Mouse (Mus musculus): ENCODE results near the gene Ispd.
"Not testable (repeated sequence)": the region's sequence is repeated elsewhere in the genome, so short reads cannot be mapped to it uniquely, and the experiment has no call there.

Ispd gene

DNA sequence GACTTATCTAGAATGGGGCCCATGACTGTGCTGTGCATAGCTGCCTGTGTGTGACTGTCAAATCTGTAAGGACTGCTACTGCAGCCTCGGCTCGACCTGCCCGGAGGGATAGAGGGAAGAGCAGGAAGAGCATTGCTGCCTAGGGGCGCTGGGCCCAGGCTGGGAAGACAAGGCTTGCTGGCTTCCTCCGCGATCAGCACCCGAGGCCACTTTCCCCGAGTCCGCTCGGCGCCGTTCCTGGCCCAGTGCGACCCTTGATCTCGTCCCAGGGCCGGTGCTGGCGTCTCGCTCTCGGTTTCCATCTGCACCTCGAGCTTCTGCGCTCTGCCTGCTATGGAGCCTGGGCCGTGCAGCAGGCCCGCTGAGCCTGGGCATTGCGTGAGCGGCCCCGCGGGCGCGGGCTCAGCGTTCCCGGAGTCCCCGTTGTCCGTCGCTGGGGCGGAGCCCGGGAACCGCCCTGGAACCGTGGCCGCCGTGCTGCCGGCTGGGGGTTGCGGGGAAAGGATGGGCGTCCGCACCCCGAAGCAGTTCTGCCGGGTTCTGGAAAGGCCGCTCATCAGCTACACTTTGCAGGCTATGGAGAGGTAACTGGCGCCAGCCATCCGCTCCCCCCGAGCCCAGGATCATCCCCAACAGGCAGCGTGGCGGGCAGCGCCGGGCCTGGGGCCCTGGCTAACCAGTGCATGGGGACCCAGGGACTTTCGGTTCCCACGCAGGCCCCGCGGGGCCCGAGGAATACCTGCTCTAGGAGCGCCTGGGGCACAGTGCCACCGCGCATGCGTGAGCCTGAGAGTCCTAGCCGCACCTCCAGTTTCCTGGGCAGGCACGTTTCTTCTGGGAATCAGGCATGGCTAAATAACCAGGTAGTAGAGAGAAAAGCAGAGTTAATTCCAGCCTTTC lies at the start of gene Ispd, which contains the start of gene D630036H23Rik:
TSS of gene Ispd (plus strand) at position 10 of the 900 bp plus-strand sequence.
TSS of gene D630036H23Rik (minus strand) at position 741 of the 900 bp plus-strand sequence.
- in situ Hi-C loops (cut with MboI, MseI) = loop anchor here in 1 of 2 experiments (10.0 kb wide), 1 partner anchor 347 kb away; no protein-coding TSS in a partner anchor

DNA sequence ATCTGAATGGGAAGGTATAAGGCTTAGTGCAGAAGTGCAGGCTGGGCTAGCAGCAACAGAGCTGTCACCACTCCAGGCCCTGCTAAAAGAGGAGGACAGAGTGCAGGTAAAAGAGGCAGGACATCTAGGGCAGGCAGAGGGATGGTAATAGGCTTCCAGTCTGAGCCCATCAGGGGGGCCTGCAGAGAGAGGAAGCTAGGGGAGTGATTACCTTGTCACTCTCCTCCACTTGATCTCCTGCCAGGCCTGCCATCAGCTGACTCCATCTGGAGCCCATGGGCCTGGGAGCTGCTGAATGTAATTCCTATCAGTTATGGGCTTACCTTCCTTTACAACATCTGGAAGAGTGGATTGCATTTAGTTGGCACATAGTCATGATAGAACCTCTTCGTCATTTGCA lies 48.6 kb upstream of the Ispd start:
- in situ Hi-C loops (cut with MboI, MseI) = no loop called here

DNA sequence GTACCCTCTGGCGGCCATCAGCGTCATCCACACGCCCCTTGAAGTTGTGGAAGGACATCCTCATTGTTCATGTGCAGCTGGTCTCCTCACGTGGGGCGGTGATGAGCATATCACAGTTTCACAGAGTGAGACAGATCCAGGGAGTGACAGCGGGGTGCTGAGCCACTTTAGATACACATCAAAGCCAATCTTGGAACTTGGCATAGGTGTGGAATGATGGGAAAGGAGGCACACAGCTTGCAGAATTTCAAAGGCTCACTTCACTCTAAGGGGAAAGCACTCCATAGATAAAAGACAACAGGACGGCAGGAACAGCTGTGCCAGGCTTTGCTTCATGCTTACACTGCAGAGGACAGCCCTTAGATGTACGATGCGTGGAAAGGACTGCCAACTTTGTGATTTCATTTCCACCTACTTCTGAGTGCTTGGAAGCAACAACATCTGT lies 47.4 kb upstream of the Ispd start:
- in situ Hi-C loops (cut with MboI, MseI) = no loop called here

GRCm38 (mm10) chr12:36344131-36344530 lies 37.1 kb upstream of the Ispd start:
- in situ Hi-C loops (cut with MboI, MseI) = no loop called here

DNA sequence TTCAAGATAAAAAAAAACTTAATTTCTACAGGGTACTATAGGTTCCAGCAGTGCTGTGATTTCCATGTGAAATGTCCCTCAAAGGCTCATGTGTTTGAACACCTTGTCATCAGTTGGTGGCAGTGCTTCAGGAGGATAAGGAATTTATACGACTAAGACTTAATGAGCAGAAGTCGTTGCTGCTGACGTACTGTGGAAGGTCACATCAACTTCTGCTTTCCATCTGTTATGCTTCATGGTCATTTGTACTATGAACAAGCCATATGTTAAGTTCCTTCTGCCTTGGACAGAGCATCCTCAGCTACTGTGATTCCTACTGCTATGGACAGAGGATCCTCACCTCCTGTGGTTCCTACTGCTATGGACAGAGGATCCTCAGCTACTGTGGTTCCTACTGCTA lies 21.2 kb upstream of the Ispd start:
- in situ Hi-C loops (cut with MboI, MseI) = no loop called here

- in situ Hi-C loops (cut with MboI, MseI) = no loop called here
Observed at GRCm38 (mm10) chr12:36360693-36361092, 20.6 kb upstream of the Ispd start.

DNA sequence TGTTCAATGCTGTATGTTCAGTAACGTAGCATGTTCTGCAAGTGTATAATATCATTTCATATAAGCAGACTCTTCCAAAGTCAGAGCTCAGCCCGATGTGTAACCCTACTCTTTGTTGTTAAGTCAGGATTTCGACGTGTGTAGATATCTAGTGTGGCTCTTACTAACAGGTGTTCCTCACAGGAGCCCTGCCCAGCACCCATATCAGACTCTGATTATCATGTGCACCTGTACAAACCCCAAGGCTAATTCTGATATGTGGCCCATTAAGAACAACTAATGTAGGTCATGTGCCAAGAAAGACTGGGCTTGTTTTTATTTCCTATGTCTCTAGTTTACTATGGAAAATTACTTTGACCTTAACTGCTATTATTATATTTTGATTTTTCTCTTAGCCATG lies 17.2 kb upstream of the Ispd start:
- in situ Hi-C loops (cut with MboI, MseI) = no loop called here

GRCm38 (mm10) chr12:36373237-36373998 lies 7.8 kb upstream of the Ispd start:
- in situ Hi-C loops (cut with MboI, MseI) = no loop called here

GRCm38 (mm10) chr12:36376391-36376790 lies 4.9 kb upstream of the Ispd start:
- in situ Hi-C loops (cut with MboI, MseI) = not testable (repeated sequence)

GRCm38 (mm10) chr12:36380254-36380653 lies 996 bp upstream of the Ispd start:
- in situ Hi-C loops (cut with MboI, MseI) = loop anchor here in 1 of 2 experiments (10.0 kb wide), 1 partner anchor 345 kb away; no protein-coding TSS in a partner anchor

GRCm38 (mm10) chr12:36380806-36381205 lies 444 bp upstream of the Ispd start:
- in situ Hi-C loops (cut with MboI, MseI) = loop anchor here in 1 of 2 experiments (10.0 kb wide), 1 partner anchor 346 kb away; no protein-coding TSS in a partner anchor

- in situ Hi-C loops (cut with MboI, MseI) = loop anchor here in 1 of 2 experiments (10.0 kb wide), 1 partner anchor 351 kb away; no protein-coding TSS in a partner anchor
Observed at GRCm38 (mm10) chr12:36385386-36385785, 4.1 kb downstream of the Ispd start.

GRCm38 (mm10) chr12:36386991-36387390 lies 5.7 kb downstream of the Ispd start:
- in situ Hi-C loops (cut with MboI, MseI) = loop anchor here in 1 of 2 experiments (10.0 kb wide), 1 partner anchor 352 kb away; no protein-coding TSS in a partner anchor

- in situ Hi-C loops (cut with MboI, MseI) = loop anchor here in 1 of 2 experiments (5.0 kb wide), 1 partner anchor 73 kb away; no protein-coding TSS in a partner anchor
Observed at GRCm38 (mm10) chr12:36395115-36395514, 13.9 kb downstream of the Ispd start.

DNA sequence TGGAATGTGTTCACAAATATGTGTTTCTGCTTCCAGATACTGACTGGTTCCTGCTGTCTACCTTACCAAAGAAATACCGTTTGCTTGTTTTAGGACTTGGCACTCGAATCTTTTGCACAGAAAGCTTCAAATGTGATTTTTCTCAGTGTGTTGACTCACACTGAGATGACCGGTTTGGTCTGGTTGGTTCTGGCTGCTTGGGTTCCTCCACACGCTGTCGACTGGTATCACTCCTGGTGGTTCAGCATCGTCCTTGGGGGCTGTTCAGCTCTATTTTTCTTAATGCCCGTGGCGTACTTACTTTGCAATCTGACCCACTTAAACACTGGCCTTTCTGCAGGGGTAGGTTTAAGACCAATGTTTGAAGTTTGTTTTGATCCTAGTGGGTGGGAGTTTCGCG lies 42.4 kb downstream of the Ispd start:
- in situ Hi-C loops (cut with MboI, MseI) = no loop called here

DNA sequence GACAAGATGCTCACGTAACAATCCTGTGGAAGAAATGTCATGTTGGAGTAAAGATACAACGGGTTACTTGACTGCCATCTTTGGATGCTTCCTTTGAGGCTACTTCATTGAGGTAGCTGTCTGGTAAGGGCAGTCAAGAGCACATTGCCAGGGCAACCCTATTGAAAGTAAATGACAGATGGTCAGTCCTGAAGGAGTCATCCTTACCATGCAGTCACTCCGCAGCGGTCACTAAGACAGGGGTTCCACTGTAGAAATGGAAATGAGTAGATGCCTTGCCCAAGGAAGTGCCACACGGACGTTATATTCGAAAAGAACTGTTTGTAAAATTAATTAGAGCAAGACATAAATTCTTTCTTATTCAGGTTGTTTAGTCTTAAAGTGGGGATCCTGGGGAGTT lies 44.0 kb downstream of the Ispd start:
- in situ Hi-C loops (cut with MboI, MseI) = no loop called here

DNA sequence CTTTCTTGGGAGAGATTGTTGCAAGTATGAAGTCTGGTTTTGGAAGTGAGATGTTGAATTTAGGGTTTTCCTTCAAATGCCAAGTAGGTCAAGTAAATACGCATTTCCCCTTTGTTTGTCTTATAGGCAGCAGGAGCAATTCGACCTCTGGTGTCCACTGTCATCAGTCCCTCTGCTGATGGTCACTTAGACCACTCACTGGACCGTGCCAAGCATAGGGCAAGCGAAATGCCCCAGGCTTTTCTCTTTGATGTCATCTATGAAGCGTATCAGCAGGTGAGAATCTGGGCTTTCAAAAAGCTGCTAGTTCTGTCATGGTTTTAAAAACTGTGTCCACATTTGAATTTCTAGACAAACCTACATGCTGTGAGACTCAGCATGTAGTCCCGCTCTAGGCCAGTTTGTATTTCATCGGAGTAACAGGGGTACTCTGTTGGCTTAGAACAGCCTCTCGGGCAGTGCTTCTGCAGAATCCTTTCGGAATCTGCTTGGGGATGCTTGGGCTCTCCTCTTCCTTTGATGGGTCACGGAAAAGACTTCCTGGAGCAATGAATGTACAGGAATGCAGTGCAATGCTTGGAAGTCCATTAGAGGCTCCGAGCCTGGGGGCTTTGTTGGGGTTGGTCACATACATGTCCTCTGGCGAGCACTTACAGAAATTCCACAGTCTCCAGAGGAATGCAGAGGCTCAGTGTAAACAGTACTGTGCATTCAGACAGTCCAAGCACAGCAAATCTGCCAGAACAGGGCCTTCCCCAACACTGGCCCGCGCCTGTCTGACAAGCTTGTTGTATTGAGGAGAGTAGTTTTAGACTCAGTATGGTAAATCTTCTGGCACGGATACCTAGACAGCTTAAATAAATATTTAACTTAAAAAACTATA lies 45.2 kb downstream of the Ispd start:
- in situ Hi-C loops (cut with MboI, MseI) = no loop called here

DNA sequence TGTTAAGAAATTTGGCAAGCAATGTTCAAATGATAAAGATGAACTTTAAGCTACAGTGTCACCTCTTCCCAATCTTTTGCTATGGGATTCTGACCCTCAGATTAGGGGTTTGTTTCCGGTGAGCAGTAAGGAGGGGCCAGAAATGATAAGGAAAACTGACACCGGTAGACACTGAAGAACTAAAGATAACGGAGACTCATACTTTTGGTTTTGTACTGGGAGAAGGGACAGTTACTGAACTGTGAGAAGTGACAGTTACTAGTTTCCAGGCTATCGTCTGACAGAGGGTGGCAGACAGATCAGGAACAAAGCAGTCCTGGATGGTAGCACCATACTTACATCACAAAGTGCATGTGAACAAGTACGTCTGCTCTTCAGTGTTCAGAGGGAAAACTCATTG lies 55.7 kb downstream of the Ispd start:
- in situ Hi-C loops (cut with MboI, MseI) = no loop called here

GRCm38 (mm10) chr12:36439396-36439795 lies 58.1 kb downstream of the Ispd start:
- in situ Hi-C loops (cut with MboI, MseI) = no loop called here

GRCm38 (mm10) chr12:36456002-36456401 lies 74.8 kb downstream of the Ispd start:
- in situ Hi-C loops (cut with MboI, MseI) = no loop called here

- in situ Hi-C loops (cut with MboI, MseI) = no loop called here
Observed at GRCm38 (mm10) chr12:36457726-36458125, 76.5 kb downstream of the Ispd start.

All from T-helper 17 cell (primary cell).